Mouse (Mus musculus) heart, embryonic 13.5 days (tissue): ENCODE measurements at regions not wholly inside any gene's neighbourhood (a gene's known extent, or its start where the extent isn't known, plus 50 kb on each side); places are given as distances from the start of the nearest gene placed in this dataset.

Experiments
- ATAC-seq: fragments of 200-750 bp; cut with Nextera tagmentation; 2 replicates; pipeline ENCODE4 v1.8.0; 2017; ENCODE audit warnings: moderate TSS enrichment; ENCODE audit not compliant: insufficient number of reproducible peaks, low FRiP score, low TSS enrichment; ENCODE audit errors: extremely low read depth
- H3K27ac ChIP-seq: fragments of 300-500 bp; sonication (generic); replicated peaks from 2 replicates; pipeline ENCODE4 v1.5.1; 2015; ENCODE audit warnings: moderate library complexity, mild to moderate bottlenecking, inconsistent platforms
- H3K27me3 ChIP-seq: fragments of 300-500 bp; sonication (generic); replicated peaks from 2 replicates; pipeline ENCODE4 v1.6.1; 2015; ENCODE audit warnings: mild to moderate bottlenecking, inconsistent platforms
- H3K36me3 ChIP-seq: fragments of 300-500 bp; sonication (generic); 2 replicates; pipeline ENCODE4 v1.6.1; 2015; ENCODE audit warnings: mild to moderate bottlenecking, inconsistent platforms
- H3K4me1 ChIP-seq: fragments of 300-500 bp; sonication (generic); 2 replicates; pipeline ENCODE4 v1.6.1; 2015; ENCODE audit warnings: inconsistent platforms
- H3K4me2 ChIP-seq: fragments of 300-500 bp; sonication (generic); 2 replicates; pipeline ENCODE4 v1.6.1; 2015; ENCODE audit warnings: inconsistent platforms, mild to moderate bottlenecking, moderate library complexity
- H3K4me3 ChIP-seq: fragments of 300-500 bp; sonication (generic); 2 replicates; pipeline ENCODE4 v1.5.1; 2015; ENCODE audit warnings: moderate library complexity, mild to moderate bottlenecking, inconsistent platforms
- H3K9ac ChIP-seq: fragments of 300-500 bp; sonication (generic); 2 replicates; pipeline ENCODE4 v1.6.1; 2015; ENCODE audit warnings: inconsistent platforms, mild to moderate bottlenecking, moderate library complexity
- H3K9me3 ChIP-seq: fragments of 300-500 bp; sonication (generic); 2 replicates; pipeline ENCODE4 v1.6.1; 2016; ENCODE audit warnings: inconsistent platforms
- WGBS: fragments of 180-500 bp; shearing (Covaris S2); methylation state at CpG from one replicate; pipeline ENCODE4 v1.1.7; 2015; ENCODE audit warnings: mixed read lengths; 5-methylcytosine and 5-hydroxymethylcytosine counted together

DNA sequence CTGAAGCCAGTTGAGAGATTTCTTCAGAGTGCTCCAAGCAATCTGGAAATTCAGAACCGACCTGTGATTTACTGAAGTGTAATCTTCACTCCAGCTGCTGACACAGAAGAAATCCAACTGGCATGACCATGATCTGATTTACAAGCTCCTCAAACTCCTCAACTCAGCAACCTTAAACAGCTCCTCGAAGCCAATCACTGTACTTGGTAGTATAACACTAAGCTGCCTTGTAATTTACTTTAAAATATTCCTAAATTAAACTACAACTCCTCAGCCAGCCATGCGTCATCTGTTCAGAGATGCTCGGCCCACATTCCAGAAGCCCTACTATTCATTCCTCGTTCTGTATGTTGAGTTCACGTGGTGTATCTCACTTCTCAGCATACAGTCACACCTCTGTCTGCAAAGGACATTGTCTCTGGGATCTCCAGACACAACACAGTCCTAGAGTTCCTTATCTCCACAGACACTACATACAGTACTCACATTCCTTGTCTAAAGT lies 116.0 kb upstream of the Smad1 start:
- no peaks in the 10 kb centered on the region for H3K27me3 ChIP-seq
- H3K9me3 ChIP-seq, result no peaks in the 10 kb centered on the region
- no peak overlapping the region for H3K4me3 ChIP-seq
- H3K27ac ChIP-seq, result no peak overlapping the region
- no peak for ATAC-seq
- no peak overlapping the region for H3K9ac ChIP-seq
- no peaks in the 10 kb centered on the region for H3K4me1 ChIP-seq
- WGBS, result 49% methylated on average over 6 of the region's 6 CpGs
- no peaks in the 10 kb centered on the region for H3K36me3 ChIP-seq
- no peak overlapping the region for H3K4me2 ChIP-seq

GRCm38 (mm10) chr8:79514655-79515278 lies 115.4 kb upstream of the Smad1 start:
- Histone ChIP-seq H3K36me3 (no peaks in the 10 kb centered on the region), H3K4me1 (no peaks in the 10 kb centered on the region), H3K27ac (no peak overlapping the region), H3K4me2 (no peak overlapping the region), H3K27me3 (no peaks in the 10 kb centered on the region), H3K9me3 (no peaks in the 10 kb centered on the region), H3K4me3 (no peak overlapping the region), H3K9ac (no peak overlapping the region)
- ATAC-seq, result no peak
- WGBS, result 56% methylated on average over 4 of the region's 4 CpGs

DNA sequence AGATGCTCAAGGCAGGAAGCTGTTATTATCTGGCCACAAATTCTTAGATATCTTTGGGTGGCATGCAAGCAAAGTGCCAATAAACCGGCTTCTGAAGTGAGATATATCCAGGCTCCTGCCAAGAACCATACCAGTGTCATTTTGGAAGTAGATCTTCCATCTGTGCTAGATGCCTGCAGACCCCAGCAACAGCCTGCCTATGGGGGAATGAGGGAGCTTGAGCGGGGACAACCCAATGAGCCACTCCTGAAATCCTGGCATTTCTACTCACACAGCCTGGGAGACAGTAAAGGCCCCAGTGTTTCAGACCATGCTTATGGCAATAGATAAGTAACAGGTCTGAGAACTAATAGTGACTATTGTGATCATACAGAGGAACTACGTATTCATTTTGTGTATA lies 109.3 kb upstream of the Smad1 start:
- no peak for ATAC-seq
- Histone ChIP-seq H3K27ac (no peak overlapping the region), H3K9me3 (no peaks in the 10 kb centered on the region), H3K27me3 (no peaks in the 10 kb centered on the region), H3K4me2 (no peak overlapping the region), H3K9ac (no peak overlapping the region), H3K4me1 (peaks cover 3% of the 10 kb centered on the region; the same call in 1 of the 2 replicates), H3K36me3 (no peaks in the 10 kb centered on the region), H3K4me3 (no peak overlapping the region)
- 74% methylated on average over 3 of the region's 3 CpGs for WGBS

- Histone ChIP-seq H3K4me2 (no peak overlapping the region), H3K27ac (no peak overlapping the region), H3K27me3 (no peaks in the 10 kb centered on the region), H3K9me3 (no peaks in the 10 kb centered on the region), H3K36me3 (no peaks in the 10 kb centered on the region), H3K9ac (no peak overlapping the region), H3K4me3 (no peak overlapping the region), H3K4me1 (peaks cover 14% of the 10 kb centered on the region)
- 65% methylated on average over 5 of the region's 5 CpGs for WGBS
- ATAC-seq, result no peak
Measured at GRCm38 (mm10) chr8:79505381-79505780, 106.1 kb upstream of the Smad1 start.

DNA sequence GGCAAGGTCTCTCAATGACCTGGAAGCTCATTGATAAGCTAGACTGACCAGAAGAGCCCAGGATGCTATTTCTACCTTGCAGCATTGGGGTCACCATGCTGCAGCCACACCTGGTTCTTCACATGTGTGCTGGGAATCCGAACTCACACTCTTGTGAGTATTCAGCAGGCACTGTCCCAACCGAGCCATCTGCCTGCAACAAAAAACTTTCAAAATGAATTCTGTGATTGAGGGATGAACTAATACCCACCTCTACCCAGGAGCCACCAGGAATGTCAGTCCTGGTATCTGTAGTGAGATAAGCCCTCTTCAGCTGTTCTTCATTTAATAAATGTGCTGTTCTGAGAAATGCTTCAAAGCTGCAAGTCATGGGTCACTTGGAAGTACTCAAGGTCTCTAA lies 104.6 kb upstream of the Smad1 start:
- WGBS, result 69% methylated on average over 2 of the region's 2 CpGs
- H3K9ac ChIP-seq, result no peak overlapping the region

DNA sequence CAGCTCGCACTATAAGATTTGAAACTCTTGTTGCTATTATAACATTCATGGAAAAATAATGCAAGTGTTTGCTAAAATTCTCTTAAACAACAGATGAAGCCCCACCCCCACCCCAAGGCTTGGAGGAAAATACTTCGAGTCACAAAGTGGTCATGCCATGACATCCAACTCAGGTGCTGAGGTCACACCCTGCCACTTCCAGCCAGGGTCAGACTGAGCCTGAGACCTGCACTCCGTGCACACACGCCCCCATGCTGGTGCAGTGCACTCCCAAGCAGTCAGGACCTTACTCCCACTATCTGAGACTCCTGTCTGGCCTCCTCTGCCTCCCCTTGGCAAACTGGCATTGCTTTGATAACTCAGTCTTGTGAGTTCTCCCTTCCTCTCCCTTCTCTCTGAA lies 102.7 kb upstream of the Smad1 start:
- H3K27me3 ChIP-seq, result no peaks in the 10 kb centered on the region
- WGBS, result 74% methylated on average over 4 of the region's 4 CpGs
- no peak for ATAC-seq
- peaks cover 33% of the 10 kb centered on the region for H3K4me1 ChIP-seq
- H3K9me3 ChIP-seq, result no peaks in the 10 kb centered on the region
- H3K4me3 ChIP-seq, result no peak overlapping the region
- no peak overlapping the region for H3K4me2 ChIP-seq
- H3K9ac ChIP-seq, result no peak overlapping the region
- no peak overlapping the region for H3K27ac ChIP-seq
- no peaks in the 10 kb centered on the region for H3K36me3 ChIP-seq

More for the DNA sequence above, 104.6 kb upstream of the Smad1 start:
- Histone ChIP-seq H3K27me3 (no peaks in the 10 kb centered on the region), H3K4me2 (no peak overlapping the region), H3K4me1 (peaks cover 18% of the 10 kb centered on the region), H3K4me3 (no peak overlapping the region), H3K9me3 (no peaks in the 10 kb centered on the region), H3K36me3 (no peaks in the 10 kb centered on the region), H3K27ac (no peak overlapping the region)
- ATAC-seq, result no peak

- ATAC-seq, result no peak
Measured at GRCm38 (mm10) chr8:79501238-79501637, 101.9 kb upstream of the Smad1 start.

DNA sequence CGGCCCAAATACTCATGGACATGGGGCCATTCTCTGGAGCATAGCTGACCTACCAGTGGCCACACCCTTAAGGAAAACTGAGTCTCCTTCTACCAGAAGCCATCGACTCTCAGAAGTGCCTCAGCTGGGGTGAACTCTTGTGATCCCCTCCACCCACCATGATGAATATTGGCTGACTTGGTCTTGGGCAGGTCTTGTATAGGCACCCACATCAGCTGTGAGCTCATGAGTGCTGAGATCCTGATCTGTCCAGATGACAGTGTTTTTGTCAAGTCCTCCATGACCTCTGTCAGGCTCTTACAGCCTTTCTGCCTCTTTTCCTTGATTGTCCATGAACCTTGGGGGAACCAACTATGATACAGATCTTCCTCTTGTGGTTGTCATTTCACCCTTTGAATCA lies 99.9 kb upstream of the Smad1 start:
- H3K27me3 ChIP-seq, result no peaks in the 10 kb centered on the region

More at GRCm38 (mm10) chr8:79501238-79501637, 101.9 kb upstream of the Smad1 start:
- Histone ChIP-seq H3K9me3 (no peaks in the 10 kb centered on the region), H3K4me3 (no peak overlapping the region), H3K36me3 (no peaks in the 10 kb centered on the region), H3K9ac (no peak overlapping the region), H3K4me2 (no peak overlapping the region), H3K27ac (peak overlapping the region; percentile 21; the same call in 1 of the 2 replicates), H3K27me3 (no peaks in the 10 kb centered on the region), H3K4me1 (peaks cover 34% of the 10 kb centered on the region)
- WGBS, result 65% methylated on average over 11 of the region's 11 CpGs

DNA sequence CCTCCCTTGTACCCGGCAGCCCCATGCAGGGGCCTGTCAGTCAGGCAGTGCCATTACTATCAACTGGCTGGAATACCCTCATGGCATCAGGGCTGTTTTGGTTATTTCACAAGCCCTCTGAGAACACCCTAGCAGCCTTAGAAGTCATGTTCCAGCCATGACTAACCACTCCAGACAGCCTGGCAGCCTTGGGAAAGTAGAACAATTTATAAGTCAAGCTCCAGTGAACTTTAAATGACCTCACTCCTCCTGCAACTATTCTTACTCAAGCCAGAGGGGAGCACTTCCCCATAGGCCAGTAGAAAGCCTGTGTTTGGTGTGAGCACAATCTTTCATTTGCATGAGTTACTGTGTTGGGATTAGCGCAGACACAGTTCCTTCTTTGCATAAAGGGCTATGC lies 99.3 kb upstream of the Smad1 start:
- 56% methylated on average over 2 of the region's 2 CpGs for WGBS
- ATAC-seq, result no peak

More for the DNA sequence above, 99.9 kb upstream of the Smad1 start:
- no peak for ATAC-seq
- Histone ChIP-seq H3K36me3 (no peaks in the 10 kb centered on the region), H3K4me2 (no peak overlapping the region), H3K27ac (peak overlapping the region; percentile 66; the same call in 1 of the 2 replicates), H3K4me3 (no peak overlapping the region), H3K9ac (no peak overlapping the region), H3K4me1 (peaks cover 34% of the 10 kb centered on the region), H3K9me3 (no peaks in the 10 kb centered on the region)
- 90% methylated on average over 2 of the region's 2 CpGs for WGBS

DNA sequence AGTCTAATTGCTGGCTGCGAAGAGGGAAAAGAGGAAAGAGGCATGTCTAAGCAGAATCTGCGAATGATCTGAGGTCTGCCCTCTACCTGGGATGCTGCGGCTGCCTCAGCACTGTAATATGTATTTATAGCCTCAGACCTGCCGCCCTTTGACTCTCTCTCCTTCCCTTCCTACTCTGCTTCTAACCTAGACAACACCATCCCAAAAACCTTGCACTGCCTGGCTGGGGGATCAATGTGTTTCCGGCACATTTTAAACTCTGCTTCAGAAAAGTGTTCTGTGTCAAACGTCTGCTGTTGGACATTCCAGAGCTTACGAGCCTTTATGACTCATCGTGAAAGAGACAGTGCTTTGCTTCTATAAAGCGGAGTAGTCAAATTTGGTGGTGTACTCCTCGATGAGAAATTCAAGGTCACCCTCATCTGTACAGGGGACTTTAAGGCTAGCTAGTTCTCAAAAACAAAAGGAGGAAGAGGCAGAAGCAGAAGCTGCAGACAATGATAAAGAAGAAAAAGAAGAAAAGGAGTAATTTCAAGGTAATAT lies 91.9 kb upstream of the Smad1 start:
- no peaks in the 10 kb centered on the region for H3K36me3 ChIP-seq
- H3K27me3 ChIP-seq, result no peaks in the 10 kb centered on the region
- no peak overlapping the region for H3K4me3 ChIP-seq
- peaks cover 17% of the 10 kb centered on the region for H3K4me1 ChIP-seq
- peak overlapping the region; percentile 8; the same call in 1 of the 2 replicates for H3K4me2 ChIP-seq
- H3K9ac ChIP-seq, result no peak overlapping the region
- H3K9me3 ChIP-seq, result no peaks in the 10 kb centered on the region
- no peak for ATAC-seq
- WGBS, result 40% methylated on average over 10 of the region's 10 CpGs
- H3K27ac ChIP-seq, result no peak overlapping the region

More for the DNA sequence above, 99.3 kb upstream of the Smad1 start:
- Histone ChIP-seq H3K4me2 (no peak overlapping the region), H3K27me3 (no peaks in the 10 kb centered on the region), H3K4me3 (no peak overlapping the region), H3K4me1 (peaks cover 31% of the 10 kb centered on the region), H3K9ac (no peak overlapping the region), H3K36me3 (no peaks in the 10 kb centered on the region), H3K9me3 (no peaks in the 10 kb centered on the region), H3K27ac (peak overlapping the region; percentile 66)

GRCm38 (mm10) chr8:79490739-79491138 lies 91.4 kb upstream of the Smad1 start:
- H3K36me3 ChIP-seq, result no peaks in the 10 kb centered on the region
- H3K9ac ChIP-seq, result no peak overlapping the region
- H3K4me1 ChIP-seq, result peaks cover 17% of the 10 kb centered on the region
- no peaks in the 10 kb centered on the region for H3K27me3 ChIP-seq
- no peak for ATAC-seq
- H3K9me3 ChIP-seq, result no peaks in the 10 kb centered on the region
- H3K4me3 ChIP-seq, result no peak overlapping the region
- WGBS, result 60% methylated on average over 4 of the region's 4 CpGs
- H3K4me2 ChIP-seq, result no peak overlapping the region
- H3K27ac ChIP-seq, result no peak overlapping the region

- ATAC-seq, result no peak
- Histone ChIP-seq H3K27ac (no peak overlapping the region), H3K4me2 (no peak overlapping the region), H3K27me3 (no peaks in the 10 kb centered on the region), H3K9ac (no peak overlapping the region), H3K9me3 (no peaks in the 10 kb centered on the region), H3K4me3 (no peak overlapping the region), H3K4me1 (peaks cover 17% of the 10 kb centered on the region), H3K36me3 (no peaks in the 10 kb centered on the region)
- 65% methylated on average over 2 of the region's 2 CpGs for WGBS
Measured at GRCm38 (mm10) chr8:79488861-79489260, 89.5 kb upstream of the Smad1 start.
